Mouse (Mus musculus) hindbrain, embryonic 14.5 days (tissue): ENCODE data around the gene Commd7. TPM values are rescaled to one million over a fixed set of nuclear protein-coding genes. Genes with fewer than 3 reads are reported as not detected.
A peak's percentile ranks its signal among the peaks of the same experiment; 100 is the strongest.

Experiments used
- ATAC-seq: fragments of 200-750 bp; cut with Nextera tagmentation; 2 replicates; pipeline ENCODE4 v1.8.0; 2017; ENCODE audit warnings: moderate number of reproducible peaks, mild to moderate bottlenecking, moderate TSS enrichment, moderate library complexity; ENCODE audit not compliant: low FRiP score
- DNase-seq: peaks from one replicate; pipeline ENCODE4 v3.0.0-alpha.2; 2015; ENCODE audit warnings: low spot score
- H3K27ac ChIP-seq: fragments of 300-500 bp; sonication (generic); 2 replicates; pipeline ENCODE4 v1.5.1; 2014; ENCODE audit warnings: mild to moderate bottlenecking, moderate library complexity
- H3K27me3 ChIP-seq: fragments of 300-500 bp; sonication (generic); 2 replicates; pipeline ENCODE4 v1.6.1; 2014; ENCODE audit warnings: mild to moderate bottlenecking, low read length, mixed read lengths; ENCODE audit not compliant: control insufficient read depth, insufficient read depth
- H3K36me3 ChIP-seq: fragments of 300-500 bp; sonication (generic); replicated peaks from 2 replicates; pipeline ENCODE4 v1.6.1; 2014; ENCODE audit not compliant: control insufficient read depth, insufficient read depth
- H3K4me1 ChIP-seq: fragments of 300-500 bp; sonication (generic); replicated peaks from 2 replicates; pipeline ENCODE4 v1.6.1; 2014; ENCODE audit warnings: antibody characterized with exemption, low read length, mixed read lengths; ENCODE audit not compliant: control insufficient read depth, insufficient read depth
- H3K4me2 ChIP-seq: fragments of 300-500 bp; sonication (generic); replicated peaks from 2 replicates; pipeline ENCODE4 v1.6.1; 2014; ENCODE audit warnings: mild to moderate bottlenecking, moderate library complexity
- H3K4me3 ChIP-seq: fragments of 300-500 bp; sonication (generic); replicated peaks from 2 replicates; pipeline ENCODE4 v1.5.1; 2014; ENCODE audit warnings: mild to moderate bottlenecking, low read length
- H3K9ac ChIP-seq: fragments of 300-500 bp; sonication (generic); 2 replicates; pipeline ENCODE4 v1.6.1; 2014
- H3K9me3 ChIP-seq: fragments of 300-500 bp; sonication (generic); 2 replicates; pipeline ENCODE4 v1.6.1; 2016; ENCODE audit warnings: low read length; ENCODE audit not compliant: control insufficient read depth
- WGBS: fragments of 180-500 bp; shearing (Covaris S2); extraction: QIAGEN DNeasy Blood & Tissue Kit; methylation state at CpG from one replicate; pipeline ENCODE4 v1.1.7; 2014; 5-methylcytosine and 5-hydroxymethylcytosine counted together
- polyA plus RNA-seq: library from polyadenylated mRNA; unstranded; fragments of >200 nt; fragmentation: Nextera tagmentation; extraction: Ambion mirVana; gene quantifications from 2 replicates; pipeline ENCODE4 v1.2.1, GENCODE M21; 2014

Commd7 gene
- polyA plus RNA-seq, 1 experiment from 2014 or later, result 78.6 TPM

GRCm38 (mm10) chr2:153597626-153598025, 35.0 kb downstream of the Commd7 start:
- Histone ChIP-seq H3K27me3 (no peaks in the 10 kb centered on the region), H3K9me3 (no peaks in the 10 kb centered on the region), H3K9ac (no peak overlapping the region), H3K27ac (no peak overlapping the region), H3K4me2 (no peak overlapping the region), H3K36me3 (no peaks in the 10 kb centered on the region), H3K4me1 (peaks cover 13% of the 10 kb centered on the region; the same call in 1 of the 2 replicates), H3K4me3 (no peak overlapping the region)
- WGBS, result 84% methylated on average over 4 of the region's 4 CpGs
- no peak for DNase-seq
- ATAC-seq, result no peak

- Histone ChIP-seq H3K4me1 (peaks cover 18% of the 10 kb centered on the region), H3K27ac (no peak overlapping the region), H3K9ac (no peak overlapping the region), H3K36me3 (no peaks in the 10 kb centered on the region), H3K4me2 (no peak overlapping the region), H3K4me3 (no peak overlapping the region), H3K27me3 (no peaks in the 10 kb centered on the region), H3K9me3 (no peaks in the 10 kb centered on the region)
- WGBS, result 90% methylated on average over 2 of the region's 3 CpGs
- DNase-seq (no peak), ATAC-seq (no peak)
Observed at GRCm38 (mm10) chr2:153597014-153597413, 35.6 kb downstream of the Commd7 start.

GRCm38 (mm10) chr2:153594998-153595397, 37.6 kb downstream of the Commd7 start:
- Histone ChIP-seq H3K36me3 (no peaks in the 10 kb centered on the region), H3K9ac (no peak overlapping the region), H3K27me3 (no peaks in the 10 kb centered on the region), H3K4me3 (no peak overlapping the region), H3K4me1 (peaks cover 7% of the 10 kb centered on the region), H3K27ac (no peak overlapping the region), H3K4me2 (no peak overlapping the region), H3K9me3 (no peaks in the 10 kb centered on the region)
- 37% methylated on average over 4 of the region's 4 CpGs for WGBS
- DNase-seq (no peak), ATAC-seq (no peak)

GRCm38 (mm10) chr2:153593186-153593585, 39.4 kb downstream of the Commd7 start:
- H3K9ac ChIP-seq, result no peak overlapping the region
- H3K9me3 ChIP-seq, result no peaks in the 10 kb centered on the region
- no peak overlapping the region for H3K4me2 ChIP-seq
- H3K27ac ChIP-seq, result peak overlapping the region; percentile 53
- DNase-seq (peak; percentile 67), ATAC-seq (peak; percentile 79; the same call in 1 of the 2 replicates)
- no peaks in the 10 kb centered on the region for H3K36me3 ChIP-seq
- WGBS, result 23% methylated on average over 9 of the region's 9 CpGs
- H3K4me1 ChIP-seq, result peaks cover 7% of the 10 kb centered on the region
- no peaks in the 10 kb centered on the region for H3K27me3 ChIP-seq
- no peak overlapping the region for H3K4me3 ChIP-seq

GRCm38 (mm10) chr2:153592056-153593014, 40.2 kb downstream of the Commd7 start:
- no peak overlapping the region for H3K4me2 ChIP-seq
- no peaks in the 10 kb centered on the region for H3K36me3 ChIP-seq
- H3K27me3 ChIP-seq, result no peaks in the 10 kb centered on the region
- no peak overlapping the region for H3K9ac ChIP-seq
- ATAC-seq (no peak), DNase-seq (no peak)
- H3K4me3 ChIP-seq, result no peak overlapping the region
- H3K9me3 ChIP-seq, result no peaks in the 10 kb centered on the region
- H3K4me1 ChIP-seq, result peaks cover 7% of the 10 kb centered on the region
- H3K27ac ChIP-seq, result peak overlapping the region; percentile 52
- WGBS, result 65% methylated on average over 8 of the region's 8 CpGs

GRCm38 (mm10) chr2:153586515-153587174, 45.9 kb downstream of the Commd7 start:
- Histone ChIP-seq H3K4me1 (no peaks in the 10 kb centered on the region), H3K27ac (no peak overlapping the region), H3K4me3 (no peak overlapping the region), H3K27me3 (no peaks in the 10 kb centered on the region), H3K9me3 (no peaks in the 10 kb centered on the region), H3K9ac (no peak overlapping the region), H3K36me3 (no peaks in the 10 kb centered on the region), H3K4me2 (peak overlapping the region; percentile 44)
- peak; percentile 91 for DNase-seq
- 13% methylated on average over 15 of the region's 15 CpGs for WGBS
- peak; percentile 69 for ATAC-seq

- no peak overlapping the region for H3K4me3 ChIP-seq
- H3K4me1 ChIP-seq, result no peaks in the 10 kb centered on the region
- no peak overlapping the region for H3K27ac ChIP-seq
- no peaks in the 10 kb centered on the region for H3K27me3 ChIP-seq
- 65% methylated on average over 6 of the region's 6 CpGs for WGBS
- ATAC-seq, result no peak
- no peak overlapping the region for H3K9ac ChIP-seq
- DNase-seq, result no peak
- H3K36me3 ChIP-seq, result no peaks in the 10 kb centered on the region
- no peaks in the 10 kb centered on the region for H3K9me3 ChIP-seq
- peak overlapping the region; percentile 44 for H3K4me2 ChIP-seq
Observed at GRCm38 (mm10) chr2:153585981-153586380, 46.6 kb downstream of the Commd7 start.

GRCm38 (mm10) chr2:153584396-153584795, 48.2 kb downstream of the Commd7 start:
- WGBS, result 74% methylated on average over 4 of the region's 4 CpGs

GRCm38 (mm10) chr2:153583641-153584049, 48.9 kb downstream of the Commd7 start:
- WGBS, result 49% methylated on average over 14 of the region's 14 CpGs
- DNase-seq, result no peak
- Histone ChIP-seq H3K27me3 (no peaks in the 10 kb centered on the region), H3K9me3 (no peaks in the 10 kb centered on the region), H3K27ac (no peak overlapping the region), H3K4me1 (no peaks in the 10 kb centered on the region), H3K4me3 (no peak overlapping the region), H3K9ac (no peak overlapping the region), H3K36me3 (no peaks in the 10 kb centered on the region), H3K4me2 (no peak overlapping the region)
- no peak for ATAC-seq

More at GRCm38 (mm10) chr2:153584396-153584795, 48.2 kb downstream of the Commd7 start:
- Histone ChIP-seq H3K4me3 (no peak overlapping the region), H3K27me3 (no peaks in the 10 kb centered on the region), H3K36me3 (no peaks in the 10 kb centered on the region), H3K4me1 (no peaks in the 10 kb centered on the region), H3K27ac (no peak overlapping the region), H3K4me2 (no peak overlapping the region), H3K9me3 (no peaks in the 10 kb centered on the region), H3K9ac (no peak overlapping the region)
- DNase-seq (no peak), ATAC-seq (no peak)
